Mouse (Mus musculus): ENCODE measurements around the gene Oip5. TPM values are rescaled to one million over a fixed set of nuclear protein-coding genes. Genes with fewer than 3 reads are reported as not detected.
"Not testable (repeated sequence)": the region's sequence is repeated elsewhere in the genome, so short reads cannot be mapped to it uniquely, and the experiment has no call there.

Oip5 gene
- 23.6 and 27.1 TPM in 2 replicates for total RNA-seq (2012; rRNA removed)

DNA sequence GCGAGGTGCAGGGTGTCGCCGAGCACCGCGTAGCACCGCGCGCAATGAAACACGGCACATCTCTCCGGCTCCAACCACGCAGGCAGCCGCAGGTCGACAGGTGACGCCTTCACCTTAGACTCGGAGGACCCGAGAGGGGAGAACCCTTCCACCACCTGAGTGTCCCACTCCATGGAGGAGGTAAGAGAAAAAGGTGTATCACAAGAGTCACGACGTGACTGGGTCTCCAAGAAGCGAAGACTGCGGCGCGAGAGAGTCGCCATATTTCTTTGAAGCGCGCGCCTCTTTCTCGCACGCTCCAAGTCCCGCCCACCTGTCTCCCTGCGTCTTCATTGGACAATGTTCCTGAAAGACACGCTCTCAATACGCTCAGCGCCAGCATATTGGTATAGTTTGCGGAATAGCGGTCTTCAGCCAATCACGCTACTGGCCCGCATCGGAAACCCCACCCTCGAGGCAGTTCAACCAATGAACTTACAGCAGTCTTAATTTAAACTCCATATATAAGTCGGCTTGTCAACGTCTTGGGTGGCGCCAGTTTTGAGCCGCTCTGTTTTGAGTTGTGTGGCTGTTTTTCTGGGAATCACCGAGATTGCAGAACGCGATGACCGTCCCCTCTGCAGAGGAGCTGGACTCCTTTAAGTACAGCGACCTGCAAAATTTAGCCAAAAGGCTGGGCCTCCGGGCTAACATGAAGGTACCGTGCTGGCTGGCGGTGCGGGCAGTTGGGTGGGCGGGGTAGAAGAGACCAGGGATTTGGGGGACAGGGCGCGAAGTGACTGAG, at the start of gene Oip5, which contains the start of gene Nusap1:
Gene Oip5, minus strand, starts transcription at position 271 of the 784 bp plus-strand sequence.
Gene Nusap1, plus strand, starts transcription at position 100 of the 784 bp plus-strand sequence.
- Histone ChIP-seq H3K9ac (ENCODE audit: insufficient read depth, low read depth, low read length, poor library complexity, severe bottlenecking) (peak within 1 kb of the TSS; percentile 96), H3K9me3 (ENCODE audit: control insufficient read depth, insufficient read depth, low read depth, low read length) (no peaks in the 10 kb centered on the region), H3K36me3 (ENCODE audit: control insufficient read depth, insufficient read depth, low read length, poor library complexity, severe bottlenecking) (peaks cover 4% of the 10 kb centered on the region), H3K4me3 (ENCODE audit: insufficient read depth in 1 of 2, low read depth in 1 of 2, low read length in 2 of 2, poor library complexity in 1 of 2, severe bottlenecking in 1 of 2) (peak within 1 kb of the TSS; percentile 93 to 100), H3K4me1 (ENCODE audit: control insufficient read depth in 2 of 2, insufficient read depth in 2 of 2, low read length in 2 of 2, poor library complexity in 1 of 2) (peaks cover 0 to 4% of the 10 kb centered on the region in 2 experiments; a peak in 2 of 4 replicates), H3K27ac (ENCODE audit: insufficient read depth, low read depth, low read length, poor library complexity, severe bottlenecking) (peak within 1 kb of the TSS; percentile 56)
- in situ Hi-C loops (cut with MboI; ENCODE audit: low sequenced_read_pairs in 2 of 2, unreplicated experiment in 2 of 2) = no loop called here
- peak; percentile 95 for DNase-seq (ENCODE audit: low read depth, low spot score)
- TF ChIP-seq ZC3H11A (IDR thresholded peaks at IDR 0.05; ENCODE audit: borderline replicate concordance, low read depth, low read length) = no peak
- TF ChIP-seq ZNF384 (IDR thresholded peaks at IDR 0.05; ENCODE audit: low read depth, low read length) = no peak
- no peak for TF ChIP-seq MAFK (IDR thresholded peaks at IDR 0.05; ENCODE audit: insufficient read depth, low read depth, low read length)
- TF ChIP-seq CHD2 (IDR thresholded peaks at IDR 0.05; ENCODE audit: low read depth, low read length) = peak; percentile 77
- peak; percentile 35; the same call in 1 of the 2 replicates for TF ChIP-seq HCFC1 (IDR thresholded peaks at IDR 0.05; ENCODE audit: borderline replicate concordance, insufficient read depth, low read length)

DNA sequence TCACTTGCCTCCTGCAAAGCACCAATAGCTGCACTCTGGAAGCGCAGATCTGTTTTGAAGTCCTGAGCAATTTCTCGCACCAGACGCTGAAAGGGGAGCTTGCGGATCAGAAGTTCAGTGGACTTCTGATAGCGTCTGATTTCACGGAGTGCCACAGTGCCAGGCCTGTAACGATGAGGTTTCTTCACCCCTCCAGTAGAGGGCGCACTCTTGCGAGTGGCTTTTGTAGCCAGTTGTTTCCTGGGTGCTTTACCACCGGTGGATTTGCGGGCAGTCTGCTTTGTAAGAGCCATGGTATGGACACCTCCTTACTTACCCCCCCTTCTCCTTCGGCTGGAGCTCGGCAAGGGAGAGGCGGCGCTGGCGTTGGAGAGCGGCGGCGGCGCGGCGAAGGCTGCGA, 47.5 kb upstream of the Oip5 start:
- H3K9me3 ChIP-seq (ENCODE audit: control insufficient read depth, insufficient read depth, low read depth, low read length); H3K27ac ChIP-seq (ENCODE audit: insufficient read depth, low read depth, low read length, poor library complexity, severe bottlenecking); H3K36me3 ChIP-seq (ENCODE audit: control insufficient read depth, insufficient read depth, low read length, poor library complexity, severe bottlenecking); H3K9ac ChIP-seq (ENCODE audit: insufficient read depth, low read depth, low read length, poor library complexity, severe bottlenecking); DNase-seq (ENCODE audit: low read depth, low spot score); in situ Hi-C loops (cut with MboI; ENCODE audit: low sequenced_read_pairs in 2 of 2, unreplicated experiment in 2 of 2); H3K4me3 ChIP-seq (ENCODE audit: insufficient read depth in 1 of 2, low read depth in 1 of 2, low read length in 2 of 2, poor library complexity in 1 of 2, severe bottlenecking in 1 of 2); H3K4me1 ChIP-seq (ENCODE audit: control insufficient read depth in 2 of 2, insufficient read depth in 2 of 2, low read length in 2 of 2, poor library complexity in 1 of 2): not testable (repeated sequence)

DNA sequence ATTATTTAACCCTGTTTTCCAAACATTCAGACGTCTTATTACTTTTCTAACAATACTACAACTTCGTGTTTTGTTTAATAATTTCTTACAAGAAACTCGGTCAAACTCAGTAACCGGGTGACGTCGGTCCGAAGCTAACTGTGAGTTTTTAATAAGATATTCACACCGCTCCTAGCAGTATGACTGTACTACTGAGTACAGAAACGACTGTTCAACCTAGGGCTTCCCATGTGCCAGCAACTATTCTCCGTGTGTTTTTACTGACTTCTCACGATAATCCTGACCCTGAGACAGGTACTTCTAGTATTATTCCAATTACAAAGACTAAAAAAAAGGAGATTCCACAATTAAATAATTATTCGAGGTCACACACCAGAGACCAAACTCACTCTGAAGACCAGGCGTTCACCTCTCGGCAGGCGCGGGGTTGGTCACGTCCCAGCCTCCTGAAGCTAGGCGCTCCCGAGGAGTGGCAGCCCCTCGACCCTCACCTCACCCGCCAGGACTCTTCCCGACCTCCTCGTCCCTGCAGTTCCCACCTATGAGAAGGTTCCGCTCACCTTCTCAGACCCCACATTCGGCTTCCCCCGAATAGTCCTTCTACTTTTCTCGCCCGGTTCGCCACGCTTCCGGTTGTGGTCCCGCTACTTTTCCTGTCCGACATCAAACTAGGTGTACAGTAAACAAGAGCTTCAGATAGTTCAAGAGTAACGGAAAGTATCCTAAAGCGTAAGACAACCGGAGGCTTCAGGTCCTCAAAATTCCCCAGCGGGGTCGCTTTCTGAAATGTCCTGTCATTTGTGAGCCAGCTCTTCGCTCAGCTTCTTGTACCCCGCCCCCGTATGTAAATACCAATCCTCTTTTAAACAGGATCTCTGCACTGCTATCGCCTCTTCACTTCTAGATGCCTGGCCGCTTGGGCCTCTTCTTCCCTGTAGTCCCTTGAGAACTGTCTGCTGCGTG, 44.2 kb upstream of the Oip5 start, which contains the start of gene Ndufaf1:
Gene Ndufaf1, minus strand, starts transcription at position 608 of the 963 bp plus-strand sequence.
- no peak within 1 kb of the TSS for H3K27ac ChIP-seq (ENCODE audit: insufficient read depth, low read depth, low read length, poor library complexity, severe bottlenecking)
- TF ChIP-seq MAFK (IDR thresholded peaks at IDR 0.05; ENCODE audit: insufficient read depth, low read depth, low read length) = no peak
- TF ChIP-seq HCFC1 (IDR thresholded peaks at IDR 0.05; ENCODE audit: borderline replicate concordance, insufficient read depth, low read length) = peak; percentile 87
- in situ Hi-C loops (cut with MboI; ENCODE audit: low sequenced_read_pairs in 2 of 2, unreplicated experiment in 2 of 2) = no loop called here
- peak within 1 kb of the TSS; percentile 93 to 99 for H3K4me3 ChIP-seq (ENCODE audit: insufficient read depth in 1 of 2, low read depth in 1 of 2, low read length in 2 of 2, poor library complexity in 1 of 2, severe bottlenecking in 1 of 2)
- DNase-seq (ENCODE audit: low read depth, low spot score) = peak; percentile 89
- no peaks in the 10 kb centered on the region; a peak in 2 of 4 replicates for H3K4me1 ChIP-seq (ENCODE audit: control insufficient read depth in 2 of 2, insufficient read depth in 2 of 2, low read length in 2 of 2, poor library complexity in 1 of 2)
- H3K9me3 ChIP-seq (ENCODE audit: control insufficient read depth, insufficient read depth, low read depth, low read length) = no peaks in the 10 kb centered on the region
- H3K36me3 ChIP-seq (ENCODE audit: control insufficient read depth, insufficient read depth, low read length, poor library complexity, severe bottlenecking) = peaks cover 3% of the 10 kb centered on the region; the same call in 1 of the 2 replicates
- peak within 1 kb of the TSS; percentile 99 for H3K9ac ChIP-seq (ENCODE audit: insufficient read depth, low read depth, low read length, poor library complexity, severe bottlenecking)

DNA sequence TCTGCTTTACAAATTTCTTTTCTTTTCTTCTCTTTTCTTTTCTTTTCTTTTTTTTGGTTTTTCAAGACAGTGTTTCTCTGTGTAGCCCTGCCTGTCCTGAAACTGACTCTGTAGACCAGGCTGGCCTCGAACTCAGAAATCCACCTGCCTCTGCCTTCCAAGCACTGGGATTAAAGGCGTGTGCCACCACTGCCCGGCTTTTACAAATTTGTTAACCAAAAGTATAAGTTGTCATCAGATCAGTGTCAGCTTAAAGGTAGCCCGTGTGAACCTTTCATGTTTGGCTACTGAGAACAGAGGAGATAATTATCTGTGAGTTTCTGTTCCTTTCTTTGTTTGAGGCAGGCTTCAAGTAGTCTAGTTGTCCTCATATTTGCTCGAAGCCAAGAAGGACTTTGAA, 26.0 kb upstream of the Oip5 start:
- H3K9ac ChIP-seq (ENCODE audit: insufficient read depth, low read depth, low read length, poor library complexity, severe bottlenecking) = no peak overlapping the region
- DNase-seq (ENCODE audit: low read depth, low spot score) = no peak
- H3K4me1 ChIP-seq (ENCODE audit: control insufficient read depth in 2 of 2, insufficient read depth in 2 of 2, low read length in 2 of 2, poor library complexity in 1 of 2) = no peaks in the 10 kb centered on the region
- H3K4me3 ChIP-seq (ENCODE audit: insufficient read depth in 1 of 2, low read depth in 1 of 2, low read length in 2 of 2, poor library complexity in 1 of 2, severe bottlenecking in 1 of 2) = no peak overlapping the region
- no peak for TF ChIP-seq ZC3H11A (IDR thresholded peaks at IDR 0.05; ENCODE audit: borderline replicate concordance, low read depth, low read length)
- no peak for TF ChIP-seq HCFC1 (IDR thresholded peaks at IDR 0.05; ENCODE audit: borderline replicate concordance, insufficient read depth, low read length)
- TF ChIP-seq CHD2 (IDR thresholded peaks at IDR 0.05; ENCODE audit: low read depth, low read length) = no peak
- no peak for TF ChIP-seq ZNF384 (IDR thresholded peaks at IDR 0.05; ENCODE audit: low read depth, low read length)
- TF ChIP-seq MAFK (IDR thresholded peaks at IDR 0.05; ENCODE audit: insufficient read depth, low read depth, low read length) = no peak
- no peak overlapping the region for H3K27ac ChIP-seq (ENCODE audit: insufficient read depth, low read depth, low read length, poor library complexity, severe bottlenecking)
- no peaks in the 10 kb centered on the region for H3K9me3 ChIP-seq (ENCODE audit: control insufficient read depth, insufficient read depth, low read depth, low read length)
- H3K36me3 ChIP-seq (ENCODE audit: control insufficient read depth, insufficient read depth, low read length, poor library complexity, severe bottlenecking) = peaks cover 37% of the 10 kb centered on the region
- in situ Hi-C loops (cut with MboI; ENCODE audit: low sequenced_read_pairs in 2 of 2, unreplicated experiment in 2 of 2) = no loop called here
